Mouse (Mus musculus) retina, adult 2 months (tissue): Measurements from ENCODE around the gene Rnf181.

Experiments
- DNase-seq: peaks from one replicate; pipeline ENCODE4 v3.0.0-alpha.2; 2012; ENCODE audit warnings: low read depth, low spot score

The Rnf181 gene

GRCm38 (mm10) chr6:72385258-72385657 lies 18.5 kb upstream of the Rnf181 start:
- no peak for DNase-seq

DNA sequence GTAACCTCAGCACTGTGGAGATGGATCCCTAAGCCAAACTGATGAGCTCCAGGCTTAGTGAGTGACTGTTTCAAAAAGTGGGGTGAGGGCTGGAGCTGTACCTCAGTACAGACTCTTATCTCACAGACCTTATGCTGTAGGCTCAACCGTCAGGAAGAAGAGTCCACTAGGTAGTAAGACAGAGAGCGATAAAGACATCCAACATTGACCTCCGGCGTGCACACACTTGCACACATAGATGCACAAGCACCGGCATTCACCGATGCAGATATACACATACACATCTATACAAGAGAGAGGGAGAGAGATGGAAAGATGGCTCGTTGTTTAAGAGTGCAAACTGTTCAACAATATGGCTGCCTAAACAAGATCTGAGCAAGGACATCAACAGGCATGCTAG lies 17.2 kb upstream of the Rnf181 start:
- no peak for DNase-seq

GRCm38 (mm10) chr6:72383142-72383820 lies 16.5 kb upstream of the Rnf181 start:
- no peak for DNase-seq

DNA sequence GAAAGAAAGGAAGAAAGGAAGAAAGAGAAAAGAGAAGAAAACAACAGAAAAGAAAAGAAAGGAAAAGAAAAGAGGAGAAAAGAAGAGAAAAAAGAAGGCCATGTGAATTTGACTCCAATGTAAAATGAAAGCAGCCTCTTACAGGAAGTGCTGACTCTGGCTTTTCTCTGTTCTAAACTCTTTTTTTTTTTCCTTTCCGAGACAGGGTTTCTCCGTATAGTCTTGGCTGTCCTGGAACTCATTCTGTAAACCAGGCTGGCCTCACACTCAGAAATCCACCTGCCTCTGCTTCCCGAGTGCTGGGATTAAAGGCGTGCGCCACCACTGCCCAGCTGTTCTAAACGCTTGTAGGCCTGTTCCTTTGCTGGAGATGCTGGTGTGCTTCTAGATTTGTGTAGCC lies 15.7 kb upstream of the Rnf181 start:
- no peak for DNase-seq

GRCm38 (mm10) chr6:72380131-72380770 lies 13.5 kb upstream of the Rnf181 start, which contains the start of gene Vamp5:
TSS of gene Vamp5 (minus strand) at chr6:72380468.
- no peak for DNase-seq

DNA sequence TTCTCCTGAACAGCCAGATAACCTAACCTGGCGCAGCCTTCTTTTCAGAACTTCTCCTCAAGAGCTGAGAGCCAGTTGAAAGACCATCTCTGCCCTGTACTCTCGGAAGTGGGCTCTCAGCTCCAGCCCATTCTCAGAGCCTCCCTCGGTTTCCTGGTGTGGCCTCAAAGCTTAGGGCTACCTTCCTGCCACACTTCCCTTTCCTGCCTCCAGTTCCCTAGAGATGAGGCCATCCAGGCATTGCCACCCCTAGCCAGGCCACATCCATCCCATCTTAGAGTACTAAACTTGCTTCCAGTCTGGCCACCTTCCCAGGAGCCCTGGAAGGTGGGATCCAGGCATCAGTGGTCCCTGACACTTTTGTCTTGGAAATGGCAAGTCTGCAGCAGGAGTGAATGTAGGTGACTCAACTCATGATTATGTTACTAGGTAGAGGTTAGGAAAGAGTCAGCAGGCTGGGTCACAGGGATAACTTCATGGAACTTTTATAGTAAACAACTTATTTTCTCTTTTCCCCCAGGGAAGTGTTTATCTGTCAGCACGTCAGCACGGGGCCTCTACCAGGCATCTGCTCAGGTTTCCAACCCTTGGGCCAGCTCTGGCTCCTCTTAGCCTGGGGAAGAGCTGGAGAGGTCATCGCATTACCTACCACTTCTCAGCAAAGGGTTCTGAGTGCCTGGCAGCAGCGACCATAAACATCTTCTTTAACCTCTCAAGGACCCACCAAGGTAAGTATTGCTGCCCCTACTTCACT lies 12.8 kb upstream of the Rnf181 start:
- no peak for DNase-seq

DNA sequence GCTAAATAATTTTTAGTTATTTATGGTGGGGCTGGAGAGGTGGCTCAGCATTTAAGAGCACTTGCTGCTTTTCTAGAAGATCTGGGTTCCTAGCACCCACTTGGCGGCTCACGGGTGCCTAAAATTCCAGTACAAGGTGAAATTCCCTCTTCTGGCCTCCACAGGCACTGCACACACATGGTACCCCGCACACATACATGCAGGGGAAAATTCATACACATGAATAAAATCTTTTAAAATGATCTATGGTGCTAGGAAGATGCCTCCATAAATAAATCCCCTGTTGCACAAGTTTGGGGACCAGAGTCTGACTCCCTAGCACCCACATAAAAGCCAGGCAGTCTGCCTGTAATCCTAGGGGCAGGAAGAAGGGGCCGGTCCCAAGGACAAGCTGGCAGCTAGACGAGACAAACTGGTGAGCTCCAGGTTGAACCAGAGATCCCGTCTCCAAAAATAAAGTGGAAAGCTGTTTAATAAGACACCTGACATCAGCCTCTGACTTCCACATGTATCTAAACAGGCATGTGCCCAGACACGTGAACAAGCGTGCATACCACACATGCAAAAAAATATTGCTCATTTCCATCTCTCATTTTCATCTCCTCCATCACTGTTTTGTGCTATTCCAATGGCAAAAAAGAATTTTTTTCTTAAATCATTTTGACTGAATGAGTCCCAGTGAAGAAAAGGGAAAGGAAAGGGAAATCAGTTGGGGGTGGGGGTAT lies 11.9 kb upstream of the Rnf181 start:
- DNase-seq: no peak

- DNase-seq: no peak
Observed at GRCm38 (mm10) chr6:72374820-72375563, 8.2 kb upstream of the Rnf181 start.

- no peak for DNase-seq
Observed at GRCm38 (mm10) chr6:72374206-72374605, 7.5 kb upstream of the Rnf181 start.

DNA sequence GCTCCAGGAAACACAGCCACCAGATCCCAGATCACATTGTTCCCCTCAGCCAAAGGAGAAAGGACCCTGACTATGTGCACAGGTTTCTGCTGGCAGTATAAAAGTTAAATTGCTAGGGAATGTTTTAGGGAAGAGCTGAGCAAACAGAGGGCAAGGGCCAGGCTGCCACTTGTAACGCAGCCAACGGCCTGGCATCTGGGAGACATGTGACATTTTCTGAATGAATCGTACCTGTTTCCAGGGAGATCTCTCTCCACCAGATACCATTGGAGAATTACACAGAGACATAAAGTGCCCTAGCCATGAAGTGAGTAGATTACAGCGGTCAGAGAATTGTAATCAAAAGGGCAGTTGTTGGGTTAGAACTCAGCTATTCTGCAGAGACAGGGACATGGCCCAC lies 6.4 kb upstream of the Rnf181 start:
- no peak for DNase-seq

DNA sequence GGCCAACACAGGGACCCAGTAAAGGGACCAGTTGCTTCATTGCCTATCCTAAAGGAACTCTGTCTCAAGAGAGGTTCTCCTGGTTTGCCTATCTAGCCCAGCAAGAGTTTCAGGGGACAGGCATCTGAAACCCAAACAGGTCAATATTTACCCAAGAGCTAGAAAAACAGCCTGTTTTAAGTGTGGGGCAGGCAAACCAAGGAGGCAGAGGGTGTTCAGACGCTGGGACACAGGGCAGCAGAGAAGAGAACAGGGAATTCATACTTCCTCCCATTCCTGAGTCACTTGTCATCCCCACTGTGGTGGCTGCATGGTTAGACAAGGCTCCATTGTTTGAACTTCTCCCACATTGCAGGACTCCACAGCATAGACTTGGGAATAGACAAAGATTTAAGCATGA lies 4.8 kb upstream of the Rnf181 start:
- no peak for DNase-seq

DNA sequence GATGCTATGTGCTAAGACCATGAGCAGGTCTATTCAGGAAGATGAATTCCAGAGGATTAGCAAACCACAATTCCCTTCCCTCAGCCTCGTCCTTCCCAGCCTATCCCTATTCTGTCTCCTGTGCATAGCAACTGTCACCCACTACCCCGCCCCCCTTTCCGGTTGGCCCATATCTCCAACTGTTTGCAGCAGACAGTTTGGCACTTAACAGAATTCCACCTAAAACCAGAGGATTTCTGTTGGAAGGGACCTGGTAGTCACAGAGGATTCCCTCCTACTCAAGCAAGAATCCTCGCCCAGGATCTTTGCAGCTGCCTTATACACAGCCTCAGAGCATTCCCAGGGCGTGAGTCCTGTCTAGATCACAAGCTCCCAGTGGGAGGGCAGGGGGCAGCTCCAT lies 4.4 kb upstream of the Rnf181 start:
- no peak for DNase-seq

GRCm38 (mm10) chr6:72370091-72370490 lies 3.3 kb upstream of the Rnf181 start:
- DNase-seq: no peak

DNA sequence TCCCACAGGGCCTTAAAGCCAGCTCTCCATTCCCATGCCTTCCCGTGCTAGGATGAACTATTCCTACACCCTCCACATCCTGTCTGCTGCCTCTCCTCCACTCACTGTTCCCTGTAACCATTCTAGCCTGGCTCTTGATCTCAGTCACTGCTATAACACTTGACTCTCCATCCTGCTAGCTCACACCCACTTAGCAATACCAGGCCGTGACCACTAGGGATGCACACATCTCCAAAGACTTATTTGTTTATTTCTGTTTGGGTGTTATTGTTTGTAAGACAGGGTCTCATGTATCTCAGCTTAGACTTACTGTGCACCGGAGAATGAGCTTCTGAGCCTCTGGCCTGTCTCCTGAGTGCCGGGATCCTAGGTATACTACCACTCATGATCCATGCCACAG lies 2.8 kb upstream of the Rnf181 start:
- no peak for DNase-seq

GRCm38 (mm10) chr6:72367460-72367974 lies 761 bp upstream of the Rnf181 start:
- no peak for DNase-seq

DNA sequence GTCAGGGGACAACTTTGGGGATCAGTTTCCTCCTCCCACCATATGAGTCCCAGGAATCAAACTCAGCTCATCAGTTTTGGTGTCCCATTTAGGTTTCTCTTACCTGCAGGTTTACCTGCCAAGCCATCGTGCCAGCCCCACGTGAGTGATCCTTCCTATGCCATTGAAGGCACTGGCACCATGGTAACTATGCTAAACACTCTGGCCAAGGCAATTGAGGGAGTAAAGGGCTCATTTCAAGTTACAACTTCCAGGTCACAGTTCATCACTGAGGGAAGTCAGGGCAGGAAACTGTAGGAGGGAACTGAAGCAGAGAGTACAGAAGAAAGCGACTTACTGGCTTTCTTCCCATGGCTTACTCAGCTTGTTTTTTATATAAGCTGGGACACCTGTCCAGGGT lies 452 bp downstream of the Rnf181 start:
- DNase-seq: no peak

DNA sequence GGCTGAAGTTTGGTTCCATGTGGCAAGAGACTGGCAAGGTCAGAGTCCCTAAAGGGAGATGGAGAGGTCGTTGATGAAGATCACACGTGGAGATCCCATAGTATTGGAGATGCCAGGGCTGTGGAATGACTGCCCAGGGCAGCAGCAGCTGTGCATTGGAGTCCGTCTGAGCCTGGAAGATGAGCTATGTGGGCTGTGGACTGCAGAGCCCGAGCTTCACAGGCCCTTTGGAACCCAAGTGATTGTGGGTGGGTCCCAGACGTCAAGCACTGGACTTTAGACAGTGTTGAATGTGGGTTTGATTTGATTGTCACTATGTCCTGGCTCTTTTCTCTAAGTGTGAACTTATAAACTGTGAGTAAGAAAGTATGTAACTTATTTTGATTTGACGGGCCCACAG lies 1.8 kb downstream of the Rnf181 start:
- DNase-seq: no peak

GRCm38 (mm10) chr6:72364009-72364408 lies 2.7 kb downstream of the Rnf181 start:
- no peak for DNase-seq

- peak; percentile 95 for DNase-seq
Observed at GRCm38 (mm10) chr6:72362132-72363028, 4.4 kb downstream of the Rnf181 start.

DNA sequence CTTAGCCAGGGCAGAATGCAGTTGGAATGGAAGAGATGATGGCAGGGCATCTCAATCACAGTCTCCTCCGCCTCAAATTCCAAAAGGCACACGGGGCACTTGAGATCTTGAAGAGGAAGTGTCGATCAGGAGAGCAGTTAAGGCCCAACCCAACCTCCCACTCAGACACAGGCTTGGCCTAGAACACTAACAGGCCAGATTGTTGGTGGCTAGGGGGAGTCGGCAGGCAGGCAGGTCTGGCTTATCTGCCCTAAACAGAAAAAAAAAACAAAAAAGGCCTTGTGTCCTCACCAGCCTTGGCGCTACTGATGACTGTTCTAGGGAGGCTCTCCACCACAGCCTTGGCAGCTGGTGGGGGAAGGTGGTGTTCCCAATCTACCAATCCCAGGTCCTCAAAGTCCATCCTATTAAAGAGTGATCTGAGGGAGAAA lies 5.6 kb downstream of the Rnf181 start:
- DNase-seq: no peak
